Mouse (Mus musculus): ENCODE measurements at regions not wholly inside any gene's neighbourhood (a gene's known extent, or its start where the extent isn't known, plus 50 kb on each side); places are given as distances from the start of the nearest gene placed in this dataset.
A peak's percentile ranks its signal among the peaks of the same experiment; 100 is the strongest.

DNA sequence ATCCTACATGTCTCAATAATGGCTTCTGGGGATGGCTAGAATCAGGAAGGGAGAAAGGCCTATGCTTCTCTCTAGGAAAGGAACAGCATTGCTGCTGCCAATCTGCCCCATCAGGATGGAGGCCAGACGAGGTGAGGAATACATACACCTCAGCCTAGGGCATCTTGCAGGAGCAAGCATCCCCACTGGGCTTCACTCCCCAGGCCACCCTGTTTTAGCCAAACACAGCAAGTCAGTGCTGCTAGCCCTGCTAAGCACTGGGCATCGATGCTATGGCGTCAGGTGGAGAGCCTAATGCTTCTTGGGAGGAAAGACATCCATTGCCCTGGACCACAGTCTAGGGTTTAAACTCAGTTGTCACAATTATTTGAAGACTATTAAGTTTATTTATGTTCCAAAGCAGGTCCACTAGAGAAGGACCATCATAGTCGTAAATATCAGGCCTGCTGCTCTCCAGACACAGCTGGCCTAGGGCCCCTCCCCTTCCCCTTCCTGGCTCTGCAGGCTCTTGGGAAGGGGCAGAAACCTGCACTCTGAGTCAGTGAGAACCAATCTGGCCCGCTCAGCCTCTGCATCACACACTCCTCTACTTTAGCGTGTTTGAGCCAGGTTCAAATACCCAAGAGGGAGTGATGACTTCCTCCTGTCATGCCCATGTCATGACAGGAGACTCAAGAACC lies 79.5 kb upstream of the Pkdcc start:
- Histone ChIP-seq H3K27me3 (replicated peaks; ENCODE audit: control insufficient read depth, insufficient read depth, low read length) (no peaks in the 10 kb centered on the region), H3K4me1 (ENCODE audit: control insufficient read depth, insufficient read depth, low read length) (no peaks in the 10 kb centered on the region), H3K36me3 (ENCODE audit: control insufficient read depth, insufficient read depth, low read length) (no peaks in the 10 kb centered on the region), H3K4me3 (ENCODE audit: insufficient read depth, low read depth, low read length) (no peak overlapping the region), H3K27ac (ENCODE audit: insufficient read depth, low read depth, low read length) (no peak overlapping the region)
- WGBS = 71% methylated on average over 6 of the region's 6 CpGs
- no peak for DNase-seq
- no peak for TF ChIP-seq CTCF (conservative IDR thresholded peaks at IDR 0.05; ENCODE audit: insufficient read depth, insufficient read length, low read depth, low read length)
- TF ChIP-seq POLR2A (IDR thresholded peaks at IDR 0.05; ENCODE audit: low read depth, low read length) = no peak

DNA sequence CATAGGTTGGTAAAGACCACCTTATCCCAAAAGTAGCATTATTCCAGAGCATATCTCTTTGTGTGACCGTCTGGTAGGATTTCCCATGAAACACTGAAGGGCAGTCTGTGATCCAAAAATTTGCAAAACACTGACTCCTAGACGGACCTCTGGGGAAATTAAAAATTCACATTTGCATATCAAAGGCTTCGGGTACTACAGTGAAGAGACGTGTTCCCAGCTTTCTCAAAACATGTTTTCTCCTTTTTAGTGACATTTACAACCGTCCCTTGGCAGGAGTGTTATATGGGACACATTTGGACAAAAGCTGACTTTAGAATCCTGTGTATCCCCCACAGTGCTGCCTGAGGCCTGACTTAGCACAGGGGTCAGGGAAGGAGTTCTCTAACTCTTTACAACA lies 78.8 kb upstream of the Pkdcc start:
- TF ChIP-seq POLR2A (IDR thresholded peaks at IDR 0.05; ENCODE audit: low read depth, low read length) (no peak), CTCF (conservative IDR thresholded peaks at IDR 0.05; ENCODE audit: insufficient read depth, insufficient read length, low read depth, low read length) (no peak)
- no peaks in the 10 kb centered on the region for H3K27me3 ChIP-seq (replicated peaks; ENCODE audit: control insufficient read depth, insufficient read depth, low read length)
- no peak overlapping the region for H3K27ac ChIP-seq (ENCODE audit: insufficient read depth, low read depth, low read length)
- 74% methylated on average over 5 of the region's 5 CpGs for WGBS
- H3K4me3 ChIP-seq (ENCODE audit: insufficient read depth, low read depth, low read length) = no peak overlapping the region
- H3K4me1 ChIP-seq (ENCODE audit: control insufficient read depth, insufficient read depth, low read length) = no peaks in the 10 kb centered on the region
- DNase-seq = no peak
- H3K36me3 ChIP-seq (ENCODE audit: control insufficient read depth, insufficient read depth, low read length) = no peaks in the 10 kb centered on the region

DNA sequence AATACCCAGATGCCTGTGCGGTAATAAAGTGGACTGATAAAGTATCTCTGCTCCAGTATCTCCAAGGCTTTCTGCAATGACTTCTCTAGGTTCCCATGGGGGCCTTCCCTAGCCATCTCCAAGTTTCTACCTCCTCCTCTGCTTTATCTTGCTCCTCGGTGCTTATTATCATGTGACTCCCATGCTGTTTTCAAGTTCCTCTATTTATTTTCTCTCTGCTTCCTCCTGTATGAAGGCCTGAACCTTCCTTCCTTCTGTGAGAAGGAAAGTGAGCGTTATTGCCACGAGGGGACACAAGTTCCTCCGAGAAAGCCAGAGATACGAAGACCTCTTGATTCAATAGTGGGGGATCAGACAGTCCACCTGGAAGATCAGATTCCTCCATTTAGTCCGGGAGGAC lies 77.4 kb upstream of the Pkdcc start:
- no peak overlapping the region for H3K27ac ChIP-seq (ENCODE audit: insufficient read depth, low read depth, low read length)
- H3K27me3 ChIP-seq (replicated peaks; ENCODE audit: control insufficient read depth, insufficient read depth, low read length) = no peaks in the 10 kb centered on the region
- no peak for DNase-seq
- H3K4me1 ChIP-seq (ENCODE audit: control insufficient read depth, insufficient read depth, low read length) = no peaks in the 10 kb centered on the region
- no peak for TF ChIP-seq CTCF (conservative IDR thresholded peaks at IDR 0.05; ENCODE audit: insufficient read depth, insufficient read length, low read depth, low read length)
- no peak for TF ChIP-seq POLR2A (IDR thresholded peaks at IDR 0.05; ENCODE audit: low read depth, low read length)
- no peak overlapping the region for H3K4me3 ChIP-seq (ENCODE audit: insufficient read depth, low read depth, low read length)
- no peaks in the 10 kb centered on the region for H3K36me3 ChIP-seq (ENCODE audit: control insufficient read depth, insufficient read depth, low read length)
- 80% methylated on average over 7 of the region's 7 CpGs for WGBS

DNA sequence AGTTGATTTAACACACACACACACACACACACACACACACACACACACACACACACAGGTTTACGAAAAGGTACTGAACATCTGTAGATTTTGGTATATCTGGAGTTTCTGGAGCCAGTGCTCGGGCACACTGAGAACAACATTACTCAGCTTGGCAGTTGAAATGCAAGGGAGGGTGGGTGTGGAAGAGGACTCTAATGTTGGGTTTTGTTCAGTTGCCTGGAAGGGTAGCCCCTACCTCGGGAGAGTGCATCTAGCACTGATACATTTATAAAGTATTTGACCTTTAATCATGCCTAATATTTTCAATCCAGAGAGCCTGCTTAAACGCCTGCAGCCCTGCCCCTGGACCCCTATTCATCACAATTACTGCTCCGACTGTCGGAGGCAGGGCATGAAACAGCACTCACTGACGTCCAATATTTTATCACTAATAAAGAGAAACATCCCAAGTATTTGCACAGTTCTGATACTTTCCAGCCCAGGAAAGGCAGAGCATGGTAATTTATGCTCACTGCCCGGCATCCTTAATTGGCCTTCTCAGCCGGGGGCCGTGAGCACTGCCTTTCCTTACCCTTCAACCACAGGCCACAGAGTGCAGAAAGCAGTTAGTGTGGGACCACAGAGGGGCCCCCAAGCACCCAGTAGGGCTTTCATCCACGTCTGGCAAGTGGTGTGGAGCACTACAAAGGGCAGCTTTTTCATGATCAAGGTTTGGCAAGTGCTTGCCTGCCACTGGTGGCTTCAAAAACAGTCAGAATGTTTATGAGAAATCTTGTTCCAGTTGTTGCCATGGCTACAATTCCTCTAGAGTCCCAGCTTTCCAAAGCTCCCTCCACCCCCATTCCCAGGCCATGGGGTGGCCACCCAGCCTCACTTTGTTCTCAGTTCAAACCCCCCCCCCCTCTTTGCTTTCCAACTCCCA lies 76.3 kb upstream of the Pkdcc start:
- WGBS = 47% methylated on average over 11 of the region's 11 CpGs
- peak; percentile 67 for DNase-seq
- H3K27ac ChIP-seq (ENCODE audit: insufficient read depth, low read depth, low read length) = peak overlapping the region; percentile 40; the same call in 1 of the 2 replicates

DNA sequence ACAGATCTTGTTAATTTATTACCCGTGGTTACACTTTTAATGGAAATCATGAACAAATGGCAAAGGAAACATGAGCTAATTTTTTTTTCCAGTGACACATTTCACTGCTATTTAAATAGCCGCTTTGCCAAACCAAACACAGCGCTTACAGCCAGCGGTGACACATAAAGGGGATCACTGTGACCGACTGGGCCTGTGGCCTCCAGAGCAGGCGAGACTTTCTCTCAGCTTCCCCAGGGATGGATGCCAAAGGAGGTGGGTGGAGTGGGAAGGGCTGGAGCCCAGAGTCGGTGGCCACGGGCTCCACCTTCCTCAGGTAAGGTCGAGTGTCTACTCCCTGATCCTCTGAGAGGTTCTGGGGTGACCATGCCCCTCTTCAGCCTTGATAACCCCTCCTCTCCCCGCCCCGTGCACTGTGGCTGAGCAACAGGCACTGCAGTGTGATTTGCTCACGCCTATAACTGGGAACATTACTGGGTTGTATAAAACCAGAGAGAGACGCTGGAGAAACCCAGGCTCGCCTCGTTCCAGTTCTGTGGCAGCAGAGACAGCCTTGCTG lies 66.6 kb upstream of the Pkdcc start:
- no peaks in the 10 kb centered on the region for H3K36me3 ChIP-seq (ENCODE audit: control insufficient read depth, insufficient read depth, low read length)
- peak; percentile 74 for DNase-seq
- H3K27ac ChIP-seq (ENCODE audit: insufficient read depth, low read depth, low read length) = no peak overlapping the region; the same call in 1 of the 2 replicates
- no peak overlapping the region for H3K4me3 ChIP-seq (ENCODE audit: insufficient read depth, low read depth, low read length)
- 0 out of 2 replicates have a peak, but pooled peaks cover 4% of the 10 kb centered on the region for H3K4me1 ChIP-seq (ENCODE audit: control insufficient read depth, insufficient read depth, low read length)
- TF ChIP-seq CTCF (conservative IDR thresholded peaks at IDR 0.05; ENCODE audit: insufficient read depth, insufficient read length, low read depth, low read length) (no peak), POLR2A (IDR thresholded peaks at IDR 0.05; ENCODE audit: low read depth, low read length) (no peak)
- WGBS = 46% methylated on average over 15 of the region's 15 CpGs
- no peaks in the 10 kb centered on the region for H3K27me3 ChIP-seq (replicated peaks; ENCODE audit: control insufficient read depth, insufficient read depth, low read length)

More for the DNA sequence above, 76.3 kb upstream of the Pkdcc start:
- no peak for TF ChIP-seq CTCF (conservative IDR thresholded peaks at IDR 0.05; ENCODE audit: insufficient read depth, insufficient read length, low read depth, low read length)
- TF ChIP-seq POLR2A (IDR thresholded peaks at IDR 0.05; ENCODE audit: low read depth, low read length) = no peak
- no peak overlapping the region for H3K4me3 ChIP-seq (ENCODE audit: insufficient read depth, low read depth, low read length)
- H3K27me3 ChIP-seq (replicated peaks; ENCODE audit: control insufficient read depth, insufficient read depth, low read length) = no peaks in the 10 kb centered on the region
- H3K36me3 ChIP-seq (ENCODE audit: control insufficient read depth, insufficient read depth, low read length) = no peaks in the 10 kb centered on the region
- no peaks in the 10 kb centered on the region for H3K4me1 ChIP-seq (ENCODE audit: control insufficient read depth, insufficient read depth, low read length)

DNA sequence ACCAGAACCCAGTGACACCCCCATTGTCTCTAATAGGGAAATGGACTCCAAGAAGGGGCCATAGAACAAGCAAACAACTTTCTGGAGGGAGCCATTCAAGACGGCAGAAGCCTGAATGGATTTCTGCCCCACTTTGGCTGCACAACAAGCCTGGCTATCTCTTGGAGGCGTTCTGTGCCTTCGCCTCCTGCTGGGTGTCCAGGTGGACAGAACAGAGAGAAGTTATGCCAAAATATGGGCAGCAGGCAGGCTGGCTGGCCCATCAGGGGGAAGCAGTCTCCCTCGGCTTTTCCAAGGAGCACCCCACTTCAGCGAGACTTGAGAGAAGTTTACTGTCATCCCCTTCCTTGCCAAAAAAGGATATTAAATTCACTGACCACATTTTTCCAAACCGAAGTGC lies 65.8 kb upstream of the Pkdcc start:
- Histone ChIP-seq H3K27ac (ENCODE audit: insufficient read depth, low read depth, low read length) (no peak overlapping the region), H3K27me3 (replicated peaks; ENCODE audit: control insufficient read depth, insufficient read depth, low read length) (no peaks in the 10 kb centered on the region), H3K4me3 (ENCODE audit: insufficient read depth, low read depth, low read length) (no peak overlapping the region), H3K36me3 (ENCODE audit: control insufficient read depth, insufficient read depth, low read length) (no peaks in the 10 kb centered on the region), H3K4me1 (ENCODE audit: control insufficient read depth, insufficient read depth, low read length) (0 out of 2 replicates have a peak, but pooled peaks cover 4% of the 10 kb centered on the region)
- TF ChIP-seq CTCF (conservative IDR thresholded peaks at IDR 0.05; ENCODE audit: insufficient read depth, insufficient read length, low read depth, low read length) (no peak), POLR2A (IDR thresholded peaks at IDR 0.05; ENCODE audit: low read depth, low read length) (no peak)
- 87% methylated on average over 6 of the region's 6 CpGs for WGBS
- no peak for DNase-seq

DNA sequence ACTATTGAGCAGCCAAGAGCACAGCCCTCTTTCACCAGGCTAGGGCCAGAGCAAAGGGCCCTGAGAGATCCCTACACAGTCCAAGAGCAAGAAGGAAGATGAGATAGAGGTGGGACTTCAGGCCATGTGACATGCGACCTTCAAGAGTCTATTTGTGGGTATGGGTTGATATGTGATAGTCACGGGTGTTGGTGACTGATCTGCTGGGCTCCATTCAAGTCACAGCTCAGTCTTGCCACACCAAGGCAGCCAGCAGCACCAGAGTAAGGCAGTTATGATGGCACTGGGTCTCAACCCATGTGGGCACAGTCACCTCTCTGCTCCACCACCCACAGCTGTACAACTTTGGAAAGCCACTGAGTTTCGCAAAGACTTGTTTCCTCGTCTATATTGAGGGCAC lies 60.0 kb upstream of the Pkdcc start:
- H3K36me3 ChIP-seq (ENCODE audit: control insufficient read depth, insufficient read depth, low read length) = no peaks in the 10 kb centered on the region
- WGBS = 93% methylated on average over 4 of the region's 4 CpGs
- DNase-seq = no peak
- no peaks in the 10 kb centered on the region for H3K27me3 ChIP-seq (replicated peaks; ENCODE audit: control insufficient read depth, insufficient read depth, low read length)
- TF ChIP-seq CTCF (conservative IDR thresholded peaks at IDR 0.05; ENCODE audit: insufficient read depth, insufficient read length, low read depth, low read length) = no peak
- no peak for TF ChIP-seq POLR2A (IDR thresholded peaks at IDR 0.05; ENCODE audit: low read depth, low read length)
- no peaks in the 10 kb centered on the region for H3K4me1 ChIP-seq (ENCODE audit: control insufficient read depth, insufficient read depth, low read length)
- no peak overlapping the region for H3K4me3 ChIP-seq (ENCODE audit: insufficient read depth, low read depth, low read length)
- H3K27ac ChIP-seq (ENCODE audit: insufficient read depth, low read depth, low read length) = no peak overlapping the region

Measured in kidney, adult 2 months (tissue).